Mouse (Mus musculus): Measurements from ENCODE around the gene Pidd1. TPM values are rescaled to one million over a fixed set of nuclear protein-coding genes. Genes with fewer than 3 reads are reported as not detected.

Gene Pidd1
- polyA plus RNA-seq, 1 experiment = 5.6 TPM

GRCm38 (mm10) chr7:141462333-141462821 lies 18.6 kb upstream of the Pidd1 start:
- peaks cover 16% of the 10 kb centered on the region; the same call in 1 of the 2 replicates for H3K9me3 ChIP-seq (ENCODE audit: control insufficient read depth, low read length)
- H3K4me3 ChIP-seq (replicated peaks) = no peak overlapping the region
- H3K36me3 ChIP-seq (ENCODE audit: control insufficient read depth) = peaks cover 15% of the 10 kb centered on the region
- TF ChIP-seq GATA1 (IDR thresholded peaks at IDR 0.05; ENCODE audit: low read length) (no peak), TAL1 (IDR thresholded peaks at IDR 0.05; ENCODE audit: low read length) (no peak)
- H3K4me1 ChIP-seq (ENCODE audit: control insufficient read depth) = peaks cover 31% of the 10 kb centered on the region
- peaks cover 79% of the 10 kb centered on the region for H3K27me3 ChIP-seq (ENCODE audit: control insufficient read depth)

- Histone ChIP-seq H3K4me3 (replicated peaks) (peak overlapping the region; percentile 5), H3K27me3 (ENCODE audit: control insufficient read depth) (peaks cover 77% of the 10 kb centered on the region), H3K4me1 (ENCODE audit: control insufficient read depth) (peaks cover 28% of the 10 kb centered on the region), H3K9me3 (ENCODE audit: control insufficient read depth, low read length) (peaks cover 16% of the 10 kb centered on the region; the same call in 1 of the 2 replicates), H3K36me3 (ENCODE audit: control insufficient read depth) (peaks cover 16% of the 10 kb centered on the region)
- no peak for TF ChIP-seq TAL1 (IDR thresholded peaks at IDR 0.05; ENCODE audit: low read length)
- TF ChIP-seq GATA1 (IDR thresholded peaks at IDR 0.05; ENCODE audit: low read length) = no peak
These were observed 17.9 kb upstream of the Pidd1 start for GRCm38 (mm10) chr7:141461521-141462332.

GRCm38 (mm10) chr7:141460391-141461113 lies 16.7 kb upstream of the Pidd1 start, which contains the start of gene Cracr2b:
TSS of gene Cracr2b (plus strand) at chr7:141461094.
- H3K9me3 ChIP-seq (ENCODE audit: control insufficient read depth, low read length) = peaks cover 16% of the 10 kb centered on the region; the same call in 1 of the 2 replicates
- TF ChIP-seq GATA1 (IDR thresholded peaks at IDR 0.05; ENCODE audit: low read length) = no peak
- TF ChIP-seq TAL1 (IDR thresholded peaks at IDR 0.05; ENCODE audit: low read length) = no peak
- peak within 1 kb of the TSS; percentile 5 for H3K4me3 ChIP-seq (replicated peaks)
- peaks cover 34% of the 10 kb centered on the region for H3K4me1 ChIP-seq (ENCODE audit: control insufficient read depth)
- H3K27me3 ChIP-seq (ENCODE audit: control insufficient read depth) = peaks cover 65% of the 10 kb centered on the region
- peaks cover 16% of the 10 kb centered on the region for H3K36me3 ChIP-seq (ENCODE audit: control insufficient read depth)

GRCm38 (mm10) chr7:141460001-141460390 lies 16.2 kb upstream of the Pidd1 start:
- Histone ChIP-seq H3K27me3 (ENCODE audit: control insufficient read depth) (peaks cover 60% of the 10 kb centered on the region), H3K4me1 (ENCODE audit: control insufficient read depth) (peaks cover 35% of the 10 kb centered on the region), H3K9me3 (ENCODE audit: control insufficient read depth, low read length) (peaks cover 15% of the 10 kb centered on the region; the same call in 1 of the 2 replicates), H3K36me3 (ENCODE audit: control insufficient read depth) (peaks cover 16% of the 10 kb centered on the region), H3K4me3 (replicated peaks) (no peak overlapping the region)
- TF ChIP-seq GATA1 (IDR thresholded peaks at IDR 0.05; ENCODE audit: low read length) (no peak), TAL1 (IDR thresholded peaks at IDR 0.05; ENCODE audit: low read length) (no peak)

- H3K9me3 ChIP-seq (ENCODE audit: control insufficient read depth, low read length) = peaks cover 8% of the 10 kb centered on the region; the same call in 1 of the 2 replicates
- peaks cover 36% of the 10 kb centered on the region for H3K4me1 ChIP-seq (ENCODE audit: control insufficient read depth)
- peaks cover 53% of the 10 kb centered on the region for H3K27me3 ChIP-seq (ENCODE audit: control insufficient read depth)
- peaks cover 16% of the 10 kb centered on the region for H3K36me3 ChIP-seq (ENCODE audit: control insufficient read depth)
- no peak for TF ChIP-seq TAL1 (IDR thresholded peaks at IDR 0.05; ENCODE audit: low read length)
- no peak for TF ChIP-seq GATA1 (IDR thresholded peaks at IDR 0.05; ENCODE audit: low read length)
- H3K4me3 ChIP-seq (replicated peaks) = no peak overlapping the region
These were observed 15.5 kb upstream of the Pidd1 start for GRCm38 (mm10) chr7:141459301-141459711.

GRCm38 (mm10) chr7:141458661-141459060 lies 14.8 kb upstream of the Pidd1 start:
- Histone ChIP-seq H3K27me3 (ENCODE audit: control insufficient read depth) (peaks cover 46% of the 10 kb centered on the region), H3K9me3 (ENCODE audit: control insufficient read depth, low read length) (peaks cover 7% of the 10 kb centered on the region; the same call in 1 of the 2 replicates), H3K4me1 (ENCODE audit: control insufficient read depth) (peaks cover 38% of the 10 kb centered on the region), H3K4me3 (replicated peaks) (no peak overlapping the region), H3K36me3 (ENCODE audit: control insufficient read depth) (peaks cover 16% of the 10 kb centered on the region)
- TF ChIP-seq GATA1 (IDR thresholded peaks at IDR 0.05; ENCODE audit: low read length) = no peak
- TF ChIP-seq TAL1 (IDR thresholded peaks at IDR 0.05; ENCODE audit: low read length) = no peak

- peaks cover 41% of the 10 kb centered on the region for H3K27me3 ChIP-seq (ENCODE audit: control insufficient read depth)
- TF ChIP-seq TAL1 (IDR thresholded peaks at IDR 0.05; ENCODE audit: low read length) (no peak), GATA1 (IDR thresholded peaks at IDR 0.05; ENCODE audit: low read length) (no peak)
- no peak overlapping the region for H3K4me3 ChIP-seq (replicated peaks)
- H3K36me3 ChIP-seq (ENCODE audit: control insufficient read depth) = peaks cover 19% of the 10 kb centered on the region
- H3K4me1 ChIP-seq (ENCODE audit: control insufficient read depth) = peaks cover 40% of the 10 kb centered on the region
- peaks cover 7% of the 10 kb centered on the region; the same call in 1 of the 2 replicates for H3K9me3 ChIP-seq (ENCODE audit: control insufficient read depth, low read length)
These were observed 14.3 kb upstream of the Pidd1 start for GRCm38 (mm10) chr7:141457986-141458660.

- peaks cover 32% of the 10 kb centered on the region for H3K27me3 ChIP-seq (ENCODE audit: control insufficient read depth)
- H3K4me3 ChIP-seq (replicated peaks) = no peak overlapping the region
- peaks cover 6% of the 10 kb centered on the region; the same call in 1 of the 2 replicates for H3K9me3 ChIP-seq (ENCODE audit: control insufficient read depth, low read length)
- H3K36me3 ChIP-seq (ENCODE audit: control insufficient read depth) = peaks cover 21% of the 10 kb centered on the region
- H3K4me1 ChIP-seq (ENCODE audit: control insufficient read depth) = peaks cover 41% of the 10 kb centered on the region
- TF ChIP-seq TAL1 (IDR thresholded peaks at IDR 0.05; ENCODE audit: low read length) = no peak
- TF ChIP-seq GATA1 (IDR thresholded peaks at IDR 0.05; ENCODE audit: low read length) = no peak
These were observed 13.4 kb upstream of the Pidd1 start for GRCm38 (mm10) chr7:141457236-141457635.

Data from erythroblast, embryonic 14.5 days (primary cell).